Mouse (Mus musculus): ENCODE results near the gene Snx9.

- TF ChIP-seq CEBPB (IDR thresholded peaks at IDR 0.05; ENCODE audit: insufficient read depth, poor library complexity, severe bottlenecking), result no peak
- no peak for TF ChIP-seq MAX (IDR thresholded peaks at IDR 0.05; ENCODE audit: low read depth)
- TF ChIP-seq POLR2A (IDR thresholded peaks at IDR 0.05; ENCODE audit: insufficient read length, low read depth), result no peak
- TF ChIP-seq SRF (IDR thresholded peaks at IDR 0.05; ENCODE audit: control insufficient read depth, insufficient read length, low read depth), result no peak
- TF ChIP-seq MYOD1 (IDR thresholded peaks at IDR 0.05; ENCODE audit: control insufficient read depth in 1 of 3, insufficient read length in 2 of 3, low read depth in 2 of 3), result no peak
- no peak for TF ChIP-seq USF1 (IDR thresholded peaks at IDR 0.05; ENCODE audit: low read depth)
- no peak for TF ChIP-seq POLR2AphosphoS2 (IDR thresholded peaks at IDR 0.05; ENCODE audit: insufficient read length, low read depth)
Observed at GRCm38 (mm10) chr17:5958229-5958628, 117.1 kb downstream of the Snx9 start.

Measured in myocyte (in vitro differentiated cells).